Comparison of ENCODE assay signal across 9 mouse cellular contexts in genomic region chr5:131643176-131644174, GRCm38 (mm10).
DNase-seq lines count a peak whose midpoint lies in the region; ATAC-seq and TF ChIP-seq lines count a peak whose summit lies in the region.
"Had no signal": no experiment of that assay in that cellular context is flagged by ENCODE, and none has a peak within 500 bp of the region (broad histone marks: within the 10 kb centered on the region; RNA-seq: fewer than 3 reads in every experiment).

No protein-coding gene starts in this region.

- no peak for TF ChIP-seq POLR2A in cortical plate, adult 2 months (IDR thresholded peaks at IDR 0.05; ENCODE audit: extremely low read depth, insufficient read depth, low read length)
- TF ChIP-seq POLR2A in olfactory bulb, adult 2 months (IDR thresholded peaks at IDR 0.05; ENCODE audit: insufficient read depth, low read depth, low read length) = no peak

- no peak overlapping the region for H3K4me3 ChIP-seq in cortical plate, adult 2 months (ENCODE audit: insufficient read depth, low read length)
- no peak overlapping the region for H3K4me3 ChIP-seq in olfactory bulb, adult 2 months (ENCODE audit: insufficient read depth, low read depth, low read length)
- H3K4me3 ChIP-seq: stomach, embryonic 15.5 days had no signal

- peaks cover 13% of the 10 kb centered on the region for H3K4me1 ChIP-seq in cortical plate, adult 2 months (ENCODE audit: control insufficient read depth, insufficient read depth, low read length)
- peaks cover 15% of the 10 kb centered on the region for H3K4me1 ChIP-seq in olfactory bulb, adult 2 months (ENCODE audit: control insufficient read depth, insufficient read depth, low read length)
- H3K4me1 ChIP-seq: stomach, embryonic 15.5 days had no signal

- whole genome bisulfite sequencing in olfactory bulb, adult 2 months = 57% methylated on average over 23 of the region's 23 CpGs

- peak; percentile 86 for ATAC-seq in frontal cortex, adult (ENCODE audit: low TSS enrichment)
- ATAC-seq in megakaryocyte-erythroid progenitor cell, adult 5-6 weeks (replicated peaks; ENCODE audit: low FRiP score, low TSS enrichment, poor library complexity, severe bottlenecking) = no peak

- H3K27ac ChIP-seq in cortical plate, adult 2 months (ENCODE audit: insufficient read depth, low read length) = peak overlapping the region; percentile 39
- peak overlapping the region; percentile 32; the same call in 1 of the 2 replicates for H3K27ac ChIP-seq in olfactory bulb, adult 2 months (ENCODE audit: insufficient read depth, low read depth, low read length)
- H3K27ac ChIP-seq: stomach, embryonic 15.5 days had no signal

- TF ChIP-seq CTCF in cortical plate, adult 2 months (IDR thresholded peaks at IDR 0.05; ENCODE audit: extremely low read depth, insufficient read depth, low read length) = no peak
- TF ChIP-seq CTCF in olfactory bulb, adult 2 months (IDR thresholded peaks at IDR 0.05; ENCODE audit: insufficient read depth, low read depth, low read length) = no peak

- peak; percentile 48 for DNase-seq in kidney, adult 18-20 months
- DNase-seq in left cerebral cortex, adult 9 months (ENCODE audit: low spot score in 2 of 2) = peak; percentile 64 to 71
- no peak for DNase-seq in urinary bladder, adult 18-20 months (ENCODE audit: low spot score in 2 of 2)
- DNase-seq in lung, postnatal 4 days = no peak

Comparison
In these comparisons a context has a peak if more than half of its experiments do, and no peak if none do; other contexts are left out.
1. DNase-seq: peak in kidney, adult 18-20 months (single experiment) and left cerebral cortex, adult 9 months (2 of 2); none in urinary bladder, adult 18-20 months (0 of 2) and lung, postnatal 4 days (0 of 2).